Mouse (Mus musculus): Measurements from ENCODE around the gene Wdr86.
A peak's percentile ranks its signal among the peaks of the same experiment; 100 is the strongest.

DNA sequence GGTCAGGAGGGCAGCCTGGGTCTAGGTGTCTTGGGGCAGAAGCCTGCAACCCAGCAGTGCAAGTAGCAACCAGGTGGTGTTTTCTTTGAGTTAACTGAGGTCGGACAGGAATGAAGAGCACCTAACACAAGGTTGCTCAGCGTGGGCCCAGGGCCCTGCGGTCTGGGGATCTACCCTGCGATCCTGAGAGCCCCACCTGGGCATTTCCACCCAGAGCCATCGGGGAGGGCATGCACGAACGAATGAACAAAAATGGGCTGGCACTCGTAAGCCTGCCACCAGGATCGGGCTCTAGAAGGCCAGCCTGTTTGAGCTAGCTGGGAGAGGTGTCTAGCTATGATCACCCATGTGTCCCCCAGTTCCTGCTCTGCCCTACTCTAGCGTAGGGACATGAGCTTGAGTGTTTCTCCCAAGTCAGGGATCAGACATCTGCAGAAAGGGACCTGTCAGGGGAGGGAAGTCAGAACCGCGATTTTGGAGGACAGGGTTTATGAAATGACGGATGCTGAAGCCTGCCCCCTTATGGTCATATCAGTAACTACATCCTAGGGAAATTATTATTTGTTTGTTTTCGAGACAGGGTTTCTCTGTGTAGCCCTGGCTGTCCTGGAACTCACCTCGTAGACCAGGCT is 49.5 kb upstream of the Wdr86 start:
- TF ChIP-seq CTCF (conservative IDR thresholded peaks at IDR 0.05; ENCODE audit: low read length) (peak; percentile 86), NANOG (IDR thresholded peaks at IDR 0.05; ENCODE audit: borderline replicate concordance, low read length) (no peak)
